Mouse (Mus musculus) erythroblast, embryonic 14.5 days (primary cell): ENCODE measurements at regions not wholly inside any gene's neighbourhood (a gene's known extent, or its start where the extent isn't known, plus 50 kb on each side); places are given as distances from the start of the nearest gene placed in this dataset.

ENCODE experiments used
- GATA1 ChIP-seq: IDR thresholded peaks from 2 replicates; pipeline ENCODE4 v1.6.1; 2012; ENCODE audit warnings: low read length, inconsistent platforms, mixed read lengths
- TAL1 ChIP-seq: IDR thresholded peaks from 3 replicates; pipeline ENCODE4 v1.6.1; 2012; ENCODE audit warnings: low read length, inconsistent platforms, mixed read lengths

DNA sequence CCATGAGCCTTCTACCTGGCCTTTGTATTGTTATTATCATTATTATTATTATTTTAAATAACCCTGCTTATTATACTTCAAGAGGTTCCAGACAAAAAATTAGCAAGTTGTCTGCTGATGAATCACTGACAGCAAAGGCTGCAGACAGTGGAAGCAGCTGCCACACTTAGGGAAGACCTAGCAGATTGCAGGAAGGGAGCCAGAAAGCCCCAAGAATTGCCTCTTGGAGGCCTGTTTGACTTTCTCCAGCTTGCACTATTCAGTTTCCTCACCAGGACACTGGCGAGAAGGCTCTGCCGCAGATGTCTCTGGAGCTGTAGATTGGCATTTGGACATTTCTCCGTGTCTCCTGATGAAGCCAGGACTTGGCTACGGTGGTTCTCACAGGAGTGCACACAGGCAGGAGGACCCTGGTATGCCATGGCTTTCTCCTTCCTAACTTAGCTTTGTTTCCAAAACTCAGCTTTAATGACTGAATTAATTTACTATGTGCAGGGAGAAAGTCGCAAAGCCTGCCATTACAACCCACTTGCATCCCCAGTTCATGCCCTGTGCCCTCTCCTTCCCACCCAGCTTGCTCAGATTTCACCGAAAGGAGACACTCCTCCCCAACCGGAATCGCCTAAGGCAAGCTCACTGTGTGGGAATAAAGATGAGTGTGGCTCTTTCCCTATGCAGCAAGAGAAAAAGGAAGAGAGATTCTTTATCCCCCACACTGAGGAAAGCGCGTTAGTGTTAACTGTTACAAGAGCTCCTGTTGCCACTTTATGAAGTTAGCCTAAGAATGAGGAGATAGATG, 193.3 kb upstream of the Trib2 start:
- TF ChIP-seq GATA1: no peak
- no peak for TF ChIP-seq TAL1
